Mouse (Mus musculus): ENCODE results near the gene Zbtb7a. TPM values are rescaled to one million over a fixed set of nuclear protein-coding genes. Genes with fewer than 3 reads are reported as not detected.

The Zbtb7a gene
- polyA plus RNA-seq, 1 experiment from 2014 or later = 94.1 TPM

DNA sequence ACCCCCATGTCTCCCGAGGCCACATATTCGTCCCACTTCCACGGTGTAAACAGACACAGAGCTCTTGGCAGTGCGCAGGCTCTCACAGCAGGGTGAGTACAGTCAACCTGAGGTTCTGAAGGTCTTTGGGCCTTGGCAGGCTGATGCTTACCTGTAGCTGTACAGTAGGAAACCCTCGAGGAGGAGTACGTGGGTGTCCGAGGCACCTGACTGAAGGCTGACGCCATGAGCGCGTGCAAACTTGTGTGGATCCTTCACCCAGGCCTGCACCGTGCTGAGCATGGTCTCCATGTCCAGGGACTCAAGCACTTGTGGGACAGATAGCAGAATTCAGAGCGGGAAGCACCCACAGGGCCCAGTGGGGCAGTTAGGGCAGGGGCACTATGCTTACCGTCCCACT lies 65.1 kb downstream of the Zbtb7a start:
- Histone ChIP-seq H3K27me3 (ENCODE audit: control insufficient read depth, insufficient read depth, low read length) (no peaks in the 10 kb centered on the region), H3K36me3 (ENCODE audit: control insufficient read depth, insufficient read depth, low read length) (no peaks in the 10 kb centered on the region), H3K9me3 (ENCODE audit: control insufficient read depth, low read length) (no peaks in the 10 kb centered on the region), H3K4me2 (replicated peaks; ENCODE audit: low read depth) (no peak overlapping the region), H3K4me3 (ENCODE audit: low read depth, low read length) (no peak overlapping the region), H3K27ac (replicated peaks) (no peak overlapping the region), H3K9ac (ENCODE audit: low read length) (no peak overlapping the region), H3K4me1 (replicated peaks; ENCODE audit: control insufficient read depth, insufficient read depth) (no peaks in the 10 kb centered on the region)
- ATAC-seq (ENCODE audit: low FRiP score, low TSS enrichment) = no peak
- no peak for DNase-seq (ENCODE audit: low spot score)
- WGBS = 81% methylated on average over 13 of the region's 13 CpGs
- TF ChIP-seq CTCF (IDR thresholded peaks at IDR 0.05; ENCODE audit: low read depth) = no peak
- TF ChIP-seq EP300 (optimal IDR thresholded peaks at IDR 0.05) = no peak

DNA sequence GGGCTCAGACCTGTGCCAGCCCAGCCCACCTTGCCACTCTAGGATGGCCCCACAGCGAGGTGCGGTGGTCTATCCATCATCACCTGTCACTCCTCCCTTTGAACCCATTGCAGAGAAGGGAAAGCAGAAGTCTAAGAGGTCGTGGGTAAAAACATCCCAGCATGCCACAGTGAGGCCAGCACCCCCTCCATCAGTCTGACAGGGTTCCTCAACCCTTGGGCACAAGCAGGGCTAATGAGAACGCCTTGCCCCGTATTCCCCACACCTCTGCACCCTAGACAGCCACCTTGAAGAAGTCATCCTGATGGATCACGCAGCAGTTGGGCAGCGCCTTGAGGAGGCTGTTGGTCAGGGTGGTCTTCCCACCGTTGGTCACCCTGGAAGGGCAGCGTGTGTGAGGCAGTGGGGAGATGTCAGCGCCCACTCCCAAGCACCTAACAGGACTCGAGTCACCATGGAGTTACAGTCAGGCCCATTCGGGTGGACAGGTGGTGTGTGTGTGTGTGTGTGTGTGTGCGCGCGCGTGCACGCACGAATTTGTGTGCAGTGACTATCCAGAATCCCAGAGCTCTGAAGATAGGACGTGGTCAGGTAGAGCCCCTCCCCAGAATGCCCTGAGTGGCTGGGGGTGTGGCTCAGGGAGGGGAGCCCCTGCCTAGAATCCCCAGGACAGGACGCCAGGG lies 65.7 kb downstream of the Zbtb7a start:
- no peak for DNase-seq (ENCODE audit: low spot score)
- Histone ChIP-seq H3K27ac (replicated peaks) (no peak overlapping the region), H3K4me1 (replicated peaks; ENCODE audit: control insufficient read depth, insufficient read depth) (no peaks in the 10 kb centered on the region), H3K36me3 (ENCODE audit: control insufficient read depth, insufficient read depth, low read length) (no peaks in the 10 kb centered on the region), H3K9ac (ENCODE audit: low read length) (no peak overlapping the region), H3K4me2 (replicated peaks; ENCODE audit: low read depth) (no peak overlapping the region), H3K9me3 (ENCODE audit: control insufficient read depth, low read length) (no peaks in the 10 kb centered on the region), H3K27me3 (ENCODE audit: control insufficient read depth, insufficient read depth, low read length) (no peaks in the 10 kb centered on the region), H3K4me3 (ENCODE audit: low read depth, low read length) (no peak overlapping the region)
- 69% methylated on average over 20 of the region's 20 CpGs for WGBS
- TF ChIP-seq EP300 (optimal IDR thresholded peaks at IDR 0.05) (no peak), CTCF (IDR thresholded peaks at IDR 0.05; ENCODE audit: low read depth) (no peak)
- ATAC-seq (ENCODE audit: low FRiP score, low TSS enrichment) = no peak

GRCm38 (mm10) chr10:81201807-81202758 lies 67.1 kb downstream of the Zbtb7a start, which contains the start of gene Nmrk2:
TSS of gene Nmrk2 (minus strand) at chr10:81202051.
- 58% methylated on average over 13 of the region's 13 CpGs for WGBS
- H3K27me3 ChIP-seq (ENCODE audit: control insufficient read depth, insufficient read depth, low read length) = no peaks in the 10 kb centered on the region
- ATAC-seq (ENCODE audit: low FRiP score, low TSS enrichment) = no peak
- H3K9ac ChIP-seq (ENCODE audit: low read length) = no peak within 1 kb of the TSS
- no peak for DNase-seq (ENCODE audit: low spot score)
- no peaks in the 10 kb centered on the region for H3K9me3 ChIP-seq (ENCODE audit: control insufficient read depth, low read length)
- H3K36me3 ChIP-seq (ENCODE audit: control insufficient read depth, insufficient read depth, low read length) = no peaks in the 10 kb centered on the region
- H3K4me1 ChIP-seq (replicated peaks; ENCODE audit: control insufficient read depth, insufficient read depth) = no peaks in the 10 kb centered on the region
- no peak within 1 kb of the TSS for H3K4me2 ChIP-seq (replicated peaks; ENCODE audit: low read depth)
- H3K4me3 ChIP-seq (ENCODE audit: low read depth, low read length) = no peak within 1 kb of the TSS
- TF ChIP-seq CTCF (IDR thresholded peaks at IDR 0.05; ENCODE audit: low read depth) (no peak), EP300 (optimal IDR thresholded peaks at IDR 0.05) (no peak)
- no peak within 1 kb of the TSS for H3K27ac ChIP-seq (replicated peaks)

Small RNAs within 50 kb of the gene (microRNA-seq; reads per million reads assigned to microRNA genes)
- gene Mir5615-1 (not detected), gene Mir5615-2 (not detected)

Other genes starting within 250 kb of the Zbtb7a start
- 292 and 304 TPM in 2 replicates for gene Timm13, start 234.3 kb upstream of the Zbtb7a start, polyA plus RNA-seq (2015; fragmentation: Nextera tagmentation; extraction: Ambion mirVana)
- 12.0 and 12.4 TPM in 2 replicates for gene Lmnb2, start 217.0 kb upstream of the Zbtb7a start, polyA plus RNA-seq (2015; fragmentation: Nextera tagmentation; extraction: Ambion mirVana)
- 59.5 and 62.2 TPM in 2 replicates for gene Gadd45b, start 205.1 kb upstream of the Zbtb7a start, polyA plus RNA-seq (2015; fragmentation: Nextera tagmentation; extraction: Ambion mirVana)
- gene Gng7, start 120.3 kb upstream of the Zbtb7a start, polyA plus RNA-seq (2015; fragmentation: Nextera tagmentation; extraction: Ambion mirVana) = 1.3 and 1.8 TPM in 2 replicates
- gene Diras1, start 109.6 kb upstream of the Zbtb7a start, polyA plus RNA-seq (2015; fragmentation: Nextera tagmentation; extraction: Ambion mirVana) = 0.40 and 0.42 TPM in 2 replicates
- 11.0 and 11.1 TPM in 2 replicates for gene Slc39a3, start 97.8 kb upstream of the Zbtb7a start, polyA plus RNA-seq (2015; fragmentation: Nextera tagmentation; extraction: Ambion mirVana)
- 93.7 and 98.7 TPM in 2 replicates for gene Sgta, start 75.0 kb upstream of the Zbtb7a start, polyA plus RNA-seq (2015; fragmentation: Nextera tagmentation; extraction: Ambion mirVana)
- 77.2 and 83.8 TPM in 2 replicates for gene Thop1, start 65.2 kb upstream of the Zbtb7a start, polyA plus RNA-seq (2015; fragmentation: Nextera tagmentation; extraction: Ambion mirVana)
- 9.3 and 10.4 TPM in 2 replicates for gene Creb3l3, start 36.3 kb upstream of the Zbtb7a start, polyA plus RNA-seq (2015; fragmentation: Nextera tagmentation; extraction: Ambion mirVana)
- 135 and 142 TPM in 2 replicates for gene Map2k2, start 29.3 kb upstream of the Zbtb7a start, polyA plus RNA-seq (2015; fragmentation: Nextera tagmentation; extraction: Ambion mirVana)
- 18.7 and 20.9 TPM in 2 replicates for gene Pias4, start 32.7 kb downstream of the Zbtb7a start, polyA plus RNA-seq (2015; fragmentation: Nextera tagmentation; extraction: Ambion mirVana)
- 337 and 380 TPM in 2 replicates for gene Eef2, start 41.4 kb downstream of the Zbtb7a start, polyA plus RNA-seq (2015; fragmentation: Nextera tagmentation; extraction: Ambion mirVana)
- 44.6 and 51.8 TPM in 2 replicates for gene Dapk3, start 47.8 kb downstream of the Zbtb7a start, polyA plus RNA-seq (2015; fragmentation: Nextera tagmentation; extraction: Ambion mirVana)
- 0.07 TPM in 1 of 2 replicates, not detected in the other for gene 4930442H23Rik, start 48.6 kb downstream of the Zbtb7a start, polyA plus RNA-seq (2015; fragmentation: Nextera tagmentation; extraction: Ambion mirVana)
- gene Nmrk2, start 66.8 kb downstream of the Zbtb7a start, polyA plus RNA-seq (2015; fragmentation: Nextera tagmentation; extraction: Ambion mirVana) = 0.07 TPM in 1 of 2 replicates, not detected in the other
- gene Atcay, start 95.6 kb downstream of the Zbtb7a start, polyA plus RNA-seq (2015; fragmentation: Nextera tagmentation; extraction: Ambion mirVana) = 0.64 and 0.91 TPM in 2 replicates
- 2.1 and 3.2 TPM in 2 replicates for gene Zfr2, start 97.9 kb downstream of the Zbtb7a start, polyA plus RNA-seq (2015; fragmentation: Nextera tagmentation; extraction: Ambion mirVana)
- gene Matk, start 117.7 kb downstream of the Zbtb7a start, polyA plus RNA-seq (2015; fragmentation: Nextera tagmentation; extraction: Ambion mirVana) = 1.0 and 1.6 TPM in 2 replicates
- 210 and 215 TPM in 2 replicates for gene Mrpl54, start 131.7 kb downstream of the Zbtb7a start, polyA plus RNA-seq (2015; fragmentation: Nextera tagmentation; extraction: Ambion mirVana)
- 30.5 and 34.6 TPM in 2 replicates for gene Apba3, start 131.7 kb downstream of the Zbtb7a start, polyA plus RNA-seq (2015; fragmentation: Nextera tagmentation; extraction: Ambion mirVana)
- gene Tjp3, start 156.4 kb downstream of the Zbtb7a start, polyA plus RNA-seq (2015; fragmentation: Nextera tagmentation; extraction: Ambion mirVana) = 42.5 and 46.0 TPM in 2 replicates
- gene Pip5k1c, start 157.7 kb downstream of the Zbtb7a start, polyA plus RNA-seq (2015; fragmentation: Nextera tagmentation; extraction: Ambion mirVana) = 19.1 and 21.1 TPM in 2 replicates
- gene Cactin, start 185.9 kb downstream of the Zbtb7a start, polyA plus RNA-seq (2015; fragmentation: Nextera tagmentation; extraction: Ambion mirVana) = 16.2 and 16.6 TPM in 2 replicates
- 19.7 and 20.2 TPM in 2 replicates for gene Tbxa2r, start 193.5 kb downstream of the Zbtb7a start, polyA plus RNA-seq (2015; fragmentation: Nextera tagmentation; extraction: Ambion mirVana)
- 0.06 and 0.10 TPM in 2 replicates for gene Gipc3, start 208.0 kb downstream of the Zbtb7a start, polyA plus RNA-seq (2015; fragmentation: Nextera tagmentation; extraction: Ambion mirVana)
- 72.2 and 77.9 TPM in 2 replicates for gene Hmg20b, start 215.3 kb downstream of the Zbtb7a start, polyA plus RNA-seq (2015; fragmentation: Nextera tagmentation; extraction: Ambion mirVana)
- gene Mfsd12, start 222.3 kb downstream of the Zbtb7a start, polyA plus RNA-seq (2015; fragmentation: Nextera tagmentation; extraction: Ambion mirVana) = 7.4 and 7.9 TPM in 2 replicates
- gene 4930404N11Rik, start 230.6 kb downstream of the Zbtb7a start, polyA plus RNA-seq (2015; fragmentation: Nextera tagmentation; extraction: Ambion mirVana) = 16.5 and 17.5 TPM in 2 replicates
- 51.4 and 51.6 TPM in 2 replicates for gene Fzr1, start 243.3 kb downstream of the Zbtb7a start, polyA plus RNA-seq (2015; fragmentation: Nextera tagmentation; extraction: Ambion mirVana)
- 59.4 and 63.0 TPM in 2 replicates for gene Dohh, start 249.2 kb downstream of the Zbtb7a start, polyA plus RNA-seq (2015; fragmentation: Nextera tagmentation; extraction: Ambion mirVana)
- gene Gm48551, start 249.2 kb downstream of the Zbtb7a start, polyA plus RNA-seq (2015; fragmentation: Nextera tagmentation; extraction: Ambion mirVana) = 1.1 and 1.4 TPM in 2 replicates